In genomic region chr5:142560261-142560660, GRCm38 (mm10) we compare ENCODE assay signal across 36 mouse cellular contexts. TPM values are rescaled to one million over a fixed set of nuclear protein-coding genes. Genes with fewer than 3 reads are reported as not detected.
"Had no signal": no experiment of that assay in that cellular context is flagged by ENCODE, and none has a peak within 500 bp of the region (broad histone marks: within the 10 kb centered on the region; RNA-seq: fewer than 3 reads in every experiment).

No protein-coding gene starts in this region.

- H3K4me3 ChIP-seq: heart, embryonic 12.5 days; heart, embryonic 13.5 days; heart, embryonic 15.5 days; hindbrain, embryonic 10.5 days; hindbrain, embryonic 12.5 days; hindbrain, embryonic 13.5 days; hindbrain, embryonic 15.5 days; intestine, embryonic 15.5 days; kidney, embryonic 15.5 days; layer of hippocampus, adult 2 months; left cerebral cortex, adult 2 months had no signal

- H3K27ac ChIP-seq: heart, embryonic 13.5 days; heart, embryonic 15.5 days; hindbrain, embryonic 10.5 days; hindbrain, embryonic 12.5 days; hindbrain, embryonic 13.5 days; hindbrain, embryonic 14.5 days; hindbrain, embryonic 15.5 days; hindbrain, postnatal 0 days; intestine, embryonic 15.5 days; kidney, embryonic 15.5 days; kidney, postnatal 0 days; left cerebral cortex, adult 2 months had no signal

- H3K4me2 ChIP-seq: heart, embryonic 12.5 days; heart, embryonic 13.5 days; heart, embryonic 15.5 days; hindbrain, embryonic 12.5 days; hindbrain, embryonic 13.5 days; hindbrain, embryonic 14.5 days; hindbrain, embryonic 15.5 days; intestine, embryonic 15.5 days; kidney, embryonic 15.5 days had no signal

- ATAC-seq: hindbrain, embryonic 16.5 days; hindbrain, postnatal 0 days; inflammation-experienced regulatory T-cells, adult 6 months; intestine, embryonic 15.5 days; intestine, embryonic 16.5 days; intestine, postnatal 0 days had no signal

- H3K9me3 ChIP-seq: heart, embryonic 13.5 days; heart, embryonic 15.5 days; hindbrain, embryonic 10.5 days; hindbrain, embryonic 12.5 days; hindbrain, embryonic 13.5 days; hindbrain, embryonic 15.5 days; intestine, embryonic 15.5 days; kidney, embryonic 15.5 days had no signal

- H3K27me3 ChIP-seq: heart, embryonic 12.5 days; heart, embryonic 13.5 days; heart, embryonic 15.5 days; hindbrain, embryonic 12.5 days; hindbrain, embryonic 15.5 days; intestine, embryonic 15.5 days; kidney, embryonic 15.5 days had no signal

- DNase-seq: heart, postnatal 10 days; heart, postnatal 14 days; heart, postnatal 36 days; heart, postnatal 4 days; kidney, adult 11 months; kidney, adult 18-20 months; kidney, adult 2 months; kidney, adult 8-10 months; kidney, adult 9 months; kidney, postnatal 10 days; kidney, postnatal 14 days; kidney, postnatal 25 days; kidney, postnatal 36 days; kidney, postnatal 4 days; layer of hippocampus, adult 9-11 months; layer of hippocampus, postnatal 36 days had no signal

- H3K4me1 ChIP-seq: heart, embryonic 12.5 days; heart, embryonic 13.5 days; heart, embryonic 15.5 days; hindbrain, embryonic 10.5 days; hindbrain, embryonic 12.5 days; hindbrain, embryonic 13.5 days; intestine, embryonic 15.5 days; kidney, embryonic 15.5 days had no signal

- H3K9ac ChIP-seq: heart, embryonic 12.5 days; heart, embryonic 13.5 days; heart, embryonic 15.5 days; hindbrain, embryonic 12.5 days; hindbrain, embryonic 13.5 days; hindbrain, embryonic 14.5 days; hindbrain, embryonic 15.5 days; intestine, embryonic 15.5 days; kidney, embryonic 15.5 days had no signal

- H3K36me3 ChIP-seq: heart, embryonic 12.5 days; heart, embryonic 13.5 days; heart, embryonic 15.5 days; hindbrain, embryonic 10.5 days; hindbrain, embryonic 12.5 days; intestine, embryonic 15.5 days; kidney, embryonic 15.5 days had no signal

RNA-seq across cellular contexts. Expression of gene Radil, which starts 9.4 kb away (rescaled TPM):
- polyA plus RNA-seq: inflammation-experienced regulatory T-cells, adult 6 months had no signal

RNA-seq across cellular contexts. Expression of gene Papolb, which starts 30.4 kb away (rescaled TPM):
- polyA plus RNA-seq: inflammation-experienced regulatory T-cells, adult 6 months; intestine, embryonic 16.5 days; intestine, postnatal 0 days; kidney, adult 2 months; large intestine, adult 2 months had no signal

RNA-seq across cellular contexts. Expression of gene Mmd2, which starts 48.3 kb away (rescaled TPM):
- polyA plus RNA-seq: heart, postnatal 0 days; inflammation-experienced regulatory T-cells, adult 6 months had no signal
